Mouse (Mus musculus) heart, adult 2 months (tissue): ENCODE data around the gene Zfp110.

Experiments
- CTCF ChIP-seq: fragments of 200-600 bp; IDR thresholded peaks from 2 replicates; pipeline ENCODE4 v1.8.1; 2022; ENCODE audit warnings: antibody characterized with exemption, mild to moderate bottlenecking, moderate library complexity
- EP300 ChIP-seq: fragments of 200-500 bp; IDR thresholded peaks from 2 replicates; pipeline ENCODE4 v1.6.1; 2011; ENCODE audit warnings: low read depth, low read length, control low read depth; ENCODE audit not compliant: insufficient read depth
- POLR2A ChIP-seq: fragments of 200-500 bp; IDR thresholded peaks from 2 replicates; pipeline ENCODE4 v1.6.1; 2011; ENCODE audit warnings: mild to moderate bottlenecking, low read depth, low read length, control low read depth; ENCODE audit not compliant: insufficient read depth

DNA sequence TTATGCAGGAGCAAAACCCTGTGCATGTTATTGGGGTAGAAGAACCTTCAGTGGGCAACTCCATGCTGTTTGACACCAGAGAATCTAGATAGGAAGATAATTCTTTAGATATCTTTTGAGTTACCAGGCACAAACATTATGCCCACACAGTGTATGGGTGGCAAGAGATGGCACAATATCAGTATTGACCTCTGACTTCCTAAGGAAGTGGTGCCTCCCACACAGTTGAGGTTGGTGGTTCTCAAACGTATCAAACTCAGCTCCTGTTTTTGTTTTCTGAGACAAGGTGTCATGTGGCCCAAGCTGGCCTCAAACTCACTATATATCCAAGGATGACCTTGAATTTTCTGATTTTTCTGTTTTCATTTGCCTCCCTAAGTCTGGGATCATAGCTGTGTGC lies 56.8 kb downstream of the Zfp110 start:
- no peak for TF ChIP-seq CTCF
- no peak for TF ChIP-seq EP300
- no peak for TF ChIP-seq POLR2A
